Mouse (Mus musculus) spleen, adult 2 months (tissue): ENCODE measurements at regions not wholly inside any gene's neighbourhood (a gene's known extent, or its start where the extent isn't known, plus 50 kb on each side); places are given as distances from the start of the nearest gene placed in this dataset.

ENCODE experiments used
- DNase-seq, 2 experiments: peaks; one replicate each; pipeline versions ENCODE4 v3.0.0 to v3.0.0-alpha.2; 2012 to 2021; ENCODE audit warnings: low spot score in 2 of 2, low read depth in 1 of 2
- H3K27ac ChIP-seq: fragments of 200-500 bp; 2 replicates; pipeline ENCODE4 v1.5.1; 2012; ENCODE audit warnings: low read length, inconsistent platforms; ENCODE audit not compliant: insufficient read depth
- H3K27me3 ChIP-seq: fragments of 200-500 bp; 2 replicates; pipeline ENCODE4 v1.6.1; 2012; ENCODE audit warnings: mild to moderate bottlenecking, moderate library complexity, low read length, inconsistent platforms; ENCODE audit not compliant: control insufficient read depth, insufficient read depth
- H3K36me3 ChIP-seq: fragments of 200-500 bp; 2 replicates; pipeline ENCODE4 v1.6.1; 2012; ENCODE audit warnings: mild to moderate bottlenecking, low read length, inconsistent platforms; ENCODE audit not compliant: control insufficient read depth, insufficient read depth
- H3K4me1 ChIP-seq: fragments of 200-500 bp; 2 replicates; pipeline ENCODE4 v1.6.1; 2011; ENCODE audit warnings: inconsistent platforms; ENCODE audit not compliant: control insufficient read depth, insufficient read depth, insufficient read length
- H3K4me3 ChIP-seq: fragments of 200-500 bp; 2 replicates; pipeline ENCODE4 v1.5.1; 2011; ENCODE audit warnings: mild to moderate bottlenecking, inconsistent platforms; ENCODE audit not compliant: insufficient read depth, insufficient read length; ENCODE audit errors: extremely low read depth
- CTCF ChIP-seq: fragments of 200-500 bp; IDR thresholded peaks from 2 replicates; pipeline ENCODE4 v1.5.1; 2011; ENCODE audit warnings: mild to moderate bottlenecking, inconsistent platforms; ENCODE audit not compliant: insufficient read depth, insufficient read length, insufficient replicate concordance; ENCODE audit errors: extremely low read depth
- POLR2A ChIP-seq: fragments of 200-500 bp; IDR thresholded peaks from 2 replicates; pipeline ENCODE4 v1.6.1; 2011; ENCODE audit warnings: low read depth, low read length, inconsistent platforms
- WGBS: fragments of 180-500 bp; shearing (Covaris S2); methylation state at CpG from one replicate; pipeline ENCODE4 v1.1.7; 2018; 5-methylcytosine and 5-hydroxymethylcytosine counted together

GRCm38 (mm10) chr17:44418676-44419404 lies 230.5 kb downstream of the Clic5 start:
- TF ChIP-seq CTCF, result no peak
- no peak for TF ChIP-seq POLR2A
- no peaks in the 10 kb centered on the region for H3K27me3 ChIP-seq
- H3K4me1 ChIP-seq, result no peaks in the 10 kb centered on the region; the same call in 1 of the 2 replicates
- 9% methylated on average over 11 of the region's 11 CpGs for WGBS
- peak in 1 of 2 experiments; percentile 7 for DNase-seq
- no peak overlapping the region for H3K27ac ChIP-seq
- H3K36me3 ChIP-seq, result no peaks in the 10 kb centered on the region
- no peak overlapping the region for H3K4me3 ChIP-seq

GRCm38 (mm10) chr17:44419405-44419729 lies 231.0 kb downstream of the Clic5 start:
- TF ChIP-seq POLR2A (no peak), CTCF (no peak)
- no peak overlapping the region for H3K4me3 ChIP-seq
- no peaks in the 10 kb centered on the region; the same call in 1 of the 2 replicates for H3K4me1 ChIP-seq
- no peaks in the 10 kb centered on the region for H3K27me3 ChIP-seq
- H3K27ac ChIP-seq, result no peak overlapping the region
- no peak for DNase-seq
- no peaks in the 10 kb centered on the region for H3K36me3 ChIP-seq
- WGBS, result 90% methylated on average over 7 of the region's 7 CpGs

GRCm38 (mm10) chr17:44420098-44421070 lies 232.0 kb downstream of the Clic5 start:
- no peaks in the 10 kb centered on the region for H3K27me3 ChIP-seq
- H3K27ac ChIP-seq, result no peak overlapping the region
- TF ChIP-seq CTCF, result no peak
- TF ChIP-seq POLR2A, result no peak
- WGBS, result 90% methylated on average over 9 of the region's 9 CpGs
- no peak overlapping the region for H3K4me3 ChIP-seq
- no peaks in the 10 kb centered on the region for H3K36me3 ChIP-seq
- H3K4me1 ChIP-seq, result no peaks in the 10 kb centered on the region; the same call in 1 of the 2 replicates
- no peak for DNase-seq

- H3K36me3 ChIP-seq, result no peaks in the 10 kb centered on the region
- no peak overlapping the region for H3K27ac ChIP-seq
- 94% methylated on average over 2 of the region's 2 CpGs for WGBS
- H3K4me1 ChIP-seq, result no peaks in the 10 kb centered on the region; the same call in 1 of the 2 replicates
- DNase-seq, result no peak
- H3K4me3 ChIP-seq, result no peak overlapping the region
- no peak for TF ChIP-seq CTCF
- no peak for TF ChIP-seq POLR2A
- no peaks in the 10 kb centered on the region for H3K27me3 ChIP-seq
These were observed 233.8 kb downstream of the Clic5 start for GRCm38 (mm10) chr17:44422161-44422560.

GRCm38 (mm10) chr17:44422865-44423264 lies 234.5 kb downstream of the Clic5 start:
- Histone ChIP-seq H3K4me3 (no peak overlapping the region), H3K27me3 (no peaks in the 10 kb centered on the region), H3K27ac (no peak overlapping the region), H3K4me1 (no peaks in the 10 kb centered on the region; the same call in 1 of the 2 replicates), H3K36me3 (no peaks in the 10 kb centered on the region)
- TF ChIP-seq POLR2A (no peak), CTCF (no peak)
- 89% methylated on average over 5 of the region's 5 CpGs for WGBS
- no peak for DNase-seq

GRCm38 (mm10) chr17:44423471-44423985 lies 235.1 kb downstream of the Clic5 start:
- DNase-seq, result no peak
- Histone ChIP-seq H3K36me3 (no peaks in the 10 kb centered on the region), H3K27me3 (no peaks in the 10 kb centered on the region), H3K4me1 (no peaks in the 10 kb centered on the region; the same call in 1 of the 2 replicates), H3K4me3 (no peak overlapping the region), H3K27ac (no peak overlapping the region)
- no peak for TF ChIP-seq POLR2A
- TF ChIP-seq CTCF, result no peak
- 84% methylated on average over 5 of the region's 5 CpGs for WGBS
